Mouse (Mus musculus) myocyte (in vitro differentiated cells): ENCODE data around the gene Smarca4. TPM values are rescaled to one million over a fixed set of nuclear protein-coding genes. Genes with fewer than 3 reads are reported as not detected.

Experiments used
- H3K27me3 ChIP-seq: one replicate; pipeline ENCODE4 v1.6.1; 2011; ENCODE audit not compliant: control insufficient read depth, insufficient read depth, insufficient read length
- H3K36me3 ChIP-seq: one replicate; pipeline ENCODE4 v1.6.1; 2011; ENCODE audit not compliant: control insufficient read depth, insufficient read depth
- H3K4me2 ChIP-seq: one replicate; pipeline ENCODE4 v1.6.1; 2011; ENCODE audit warnings: low read depth, control low read depth
- H3K4me3 ChIP-seq: one replicate; pipeline ENCODE4 v1.5.1; 2011; ENCODE audit warnings: mild to moderate bottlenecking, control low read depth, moderate library complexity
- H3K79me2 ChIP-seq: one replicate; pipeline ENCODE4 v1.6.1; 2011; ENCODE audit not compliant: control insufficient read depth, insufficient read depth
- H3ac ChIP-seq: one replicate; pipeline ENCODE4 v1.6.1; 2011; ENCODE audit not compliant: control insufficient read depth, insufficient read length
- CEBPB ChIP-seq: IDR thresholded peaks from 2 replicates; pipeline ENCODE4 v1.6.1; 2011; ENCODE audit warnings: mild to moderate bottlenecking, moderate library complexity; ENCODE audit not compliant: poor library complexity, insufficient read depth, severe bottlenecking
- E2F4 ChIP-seq: IDR thresholded peaks from one replicate; pipeline ENCODE4 v1.6.1; 2011; ENCODE audit warnings: mild to moderate bottlenecking, control low read depth, moderate library complexity; ENCODE audit not compliant: insufficient read depth
- MAX ChIP-seq: IDR thresholded peaks from one replicate; pipeline ENCODE4 v1.6.1; 2011; ENCODE audit warnings: low read depth, mild to moderate bottlenecking, control low read depth
- MYOD1 ChIP-seq, 3 experiments: IDR thresholded peaks; one replicate each; pipeline ENCODE4 v1.6.1; 2011; ENCODE audit warnings: control low read depth in 2 of 3, low read depth in 2 of 3, mild to moderate bottlenecking in 2 of 3, moderate library complexity in 1 of 3; ENCODE audit not compliant: insufficient read length in 2 of 3, control insufficient read depth in 1 of 3
- MYOG ChIP-seq, 3 experiments: IDR thresholded peaks; one replicate each; pipeline ENCODE4 v1.6.1; 2011; ENCODE audit warnings: control low read depth in 2 of 3, low read depth in 2 of 3, mild to moderate bottlenecking in 2 of 3; ENCODE audit not compliant: insufficient read length in 2 of 3, control insufficient read depth in 1 of 3, insufficient read depth in 1 of 3
- POLR2A ChIP-seq: IDR thresholded peaks from one replicate; pipeline ENCODE4 v1.6.1; 2011; ENCODE audit warnings: low read depth, mild to moderate bottlenecking, control low read depth, moderate library complexity; ENCODE audit not compliant: insufficient read length
- POLR2AphosphoS2 ChIP-seq: IDR thresholded peaks from one replicate; pipeline ENCODE4 v1.6.1; 2011; ENCODE audit warnings: low read depth, control low read depth; ENCODE audit not compliant: insufficient read length
- REST ChIP-seq: IDR thresholded peaks from one replicate; pipeline ENCODE4 v1.6.1; 2011; ENCODE audit warnings: mild to moderate bottlenecking, control low read depth, moderate library complexity; ENCODE audit not compliant: insufficient read depth, insufficient read length
- SRF ChIP-seq: IDR thresholded peaks from one replicate; pipeline ENCODE4 v1.6.1; 2011; ENCODE audit warnings: low read depth; ENCODE audit not compliant: control insufficient read depth, insufficient read length
- TCF12 ChIP-seq: IDR thresholded peaks from one replicate; pipeline ENCODE4 v1.6.1; 2011; ENCODE audit warnings: mild to moderate bottlenecking, control low read depth; ENCODE audit not compliant: poor library complexity, insufficient read depth, severe bottlenecking
- TCF3 ChIP-seq: IDR thresholded peaks from one replicate; pipeline ENCODE4 v1.6.1; 2011; ENCODE audit warnings: low read depth, control low read depth; ENCODE audit not compliant: insufficient read length
- USF1 ChIP-seq: IDR thresholded peaks from one replicate; pipeline ENCODE4 v1.6.1; 2011; ENCODE audit warnings: low read depth, mild to moderate bottlenecking, control low read depth, moderate library complexity
- polyA plus RNA-seq: library from polyadenylated mRNA; unstranded; fragments of >200 nt; fragmentation: generic; extraction: Trizol; gene quantifications from one replicate; pipeline ENCODE4 v1.2.1, GENCODE M21; 2012; ENCODE audit warnings: missing spikeins

Gene Smarca4
- polyA plus RNA-seq, 1 experiment, result 68.0 TPM

DNA sequence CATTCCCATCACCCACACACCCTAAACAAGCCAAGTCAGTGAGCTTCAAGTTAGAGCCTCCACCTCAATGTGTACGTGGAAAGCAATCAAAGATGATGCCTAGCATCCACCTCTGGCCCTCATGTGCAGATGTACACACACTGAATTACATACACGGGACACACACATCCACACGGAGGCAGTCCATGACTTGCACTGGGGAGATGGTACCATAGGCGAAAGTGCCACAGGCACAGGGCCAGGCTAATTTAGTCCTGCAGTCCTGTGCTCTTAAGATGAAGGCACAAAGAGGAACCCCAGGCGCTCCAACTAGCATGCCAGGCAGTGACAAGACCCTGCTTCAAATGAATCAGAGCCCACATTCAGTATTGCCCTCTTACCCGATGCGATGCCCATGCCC, 87.5 kb downstream of the Smarca4 start:
- H3ac ChIP-seq, result no peak overlapping the region

DNA sequence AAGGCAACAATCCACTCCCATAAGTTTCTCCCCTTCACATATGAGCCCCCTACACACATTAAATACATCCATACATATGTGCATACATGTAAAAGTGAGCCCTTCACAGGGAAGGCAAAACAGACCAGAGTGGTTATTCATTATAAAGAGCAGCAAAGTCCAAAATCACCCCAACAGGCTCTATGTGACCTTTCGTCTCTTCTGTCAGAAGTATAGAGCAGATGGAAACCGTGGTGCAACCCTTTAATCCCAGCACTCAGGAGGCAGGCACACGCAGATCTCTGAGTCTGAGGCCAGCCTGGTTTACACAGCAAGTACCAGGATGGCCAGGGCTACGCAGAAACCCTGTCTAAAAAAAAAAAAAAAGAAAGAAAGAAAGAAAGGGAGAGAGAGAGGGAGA, 90.1 kb downstream of the Smarca4 start:
- Histone ChIP-seq H3K36me3 (peaks cover 16% of the 10 kb centered on the region), H3K4me3 (no peak overlapping the region), H3ac (no peak overlapping the region), H3K27me3 (no peaks in the 10 kb centered on the region), H3K79me2 (no peaks in the 10 kb centered on the region), H3K4me2 (no peak overlapping the region)
- TF ChIP-seq MYOG (IDR thresholded peaks at IDR 0.05; ENCODE audit: control insufficient read depth in 1 of 3, insufficient read depth in 1 of 3, insufficient read length in 2 of 3, low read depth in 2 of 3) (no peak), E2F4 (no peak), USF1 (no peak), MAX (no peak), TCF3 (no peak), POLR2A (no peak), SRF (no peak), TCF12 (no peak), MYOD1 (IDR thresholded peaks at IDR 0.05; ENCODE audit: control insufficient read depth in 1 of 3, insufficient read length in 2 of 3, low read depth in 2 of 3) (no peak), REST (no peak), POLR2AphosphoS2 (no peak), CEBPB (no peak)

More for the DNA sequence above, 87.5 kb downstream of the Smarca4 start:
- Histone ChIP-seq H3K4me3 (no peak overlapping the region), H3K27me3 (no peaks in the 10 kb centered on the region), H3K36me3 (peaks cover 25% of the 10 kb centered on the region), H3K79me2 (no peaks in the 10 kb centered on the region), H3K4me2 (no peak overlapping the region)
- TF ChIP-seq MAX (no peak), REST (no peak), POLR2A (no peak), SRF (no peak), MYOG (IDR thresholded peaks at IDR 0.05; ENCODE audit: control insufficient read depth in 1 of 3, insufficient read depth in 1 of 3, insufficient read length in 2 of 3, low read depth in 2 of 3) (no peak)

DNA sequence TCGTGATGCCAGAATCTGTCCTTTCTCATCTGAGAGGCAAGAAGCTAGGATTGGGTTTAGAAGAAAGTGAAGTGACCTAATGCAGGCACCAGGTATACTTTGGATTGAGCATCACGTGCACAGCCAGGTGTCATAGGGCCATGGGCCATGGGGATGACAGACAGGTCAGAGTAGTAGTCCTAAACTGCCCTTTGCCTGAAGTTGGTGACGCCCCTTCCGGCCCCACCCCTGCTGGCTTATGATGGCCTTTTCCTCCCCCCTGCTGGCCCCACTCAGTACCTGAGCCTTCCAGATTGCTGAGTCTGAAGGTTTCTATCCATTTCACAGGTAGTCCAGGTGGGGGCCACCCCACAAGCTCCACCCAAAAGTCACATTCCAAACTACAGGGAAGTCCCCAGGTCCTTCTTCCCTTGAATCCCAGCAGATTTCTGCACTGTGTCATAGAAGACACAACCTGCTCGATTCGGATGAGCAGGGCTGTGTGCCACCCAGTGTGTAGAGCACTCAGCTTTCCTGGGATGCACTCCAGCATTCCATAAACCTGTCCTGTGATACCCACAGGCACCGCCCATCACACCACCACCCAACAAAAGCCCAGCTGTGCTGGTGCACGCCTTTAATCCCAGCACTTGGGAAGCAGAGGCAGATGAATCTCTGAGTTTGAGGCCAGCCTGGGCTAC, 90.8 kb downstream of the Smarca4 start:
- TF ChIP-seq USF1 (no peak), MYOG (IDR thresholded peaks at IDR 0.05; ENCODE audit: control insufficient read depth in 1 of 3, insufficient read depth in 1 of 3, insufficient read length in 2 of 3, low read depth in 2 of 3) (no peak), E2F4 (no peak), MAX (no peak), POLR2A (no peak), REST (no peak), TCF3 (no peak), TCF12 (no peak), MYOD1 (IDR thresholded peaks at IDR 0.05; ENCODE audit: control insufficient read depth in 1 of 3, insufficient read length in 2 of 3, low read depth in 2 of 3) (no peak), SRF (no peak), POLR2AphosphoS2 (no peak), CEBPB (no peak)
- Histone ChIP-seq H3ac (no peak overlapping the region), H3K4me3 (no peak overlapping the region), H3K4me2 (no peak overlapping the region), H3K36me3 (peaks cover 13% of the 10 kb centered on the region), H3K79me2 (no peaks in the 10 kb centered on the region), H3K27me3 (no peaks in the 10 kb centered on the region)

DNA sequence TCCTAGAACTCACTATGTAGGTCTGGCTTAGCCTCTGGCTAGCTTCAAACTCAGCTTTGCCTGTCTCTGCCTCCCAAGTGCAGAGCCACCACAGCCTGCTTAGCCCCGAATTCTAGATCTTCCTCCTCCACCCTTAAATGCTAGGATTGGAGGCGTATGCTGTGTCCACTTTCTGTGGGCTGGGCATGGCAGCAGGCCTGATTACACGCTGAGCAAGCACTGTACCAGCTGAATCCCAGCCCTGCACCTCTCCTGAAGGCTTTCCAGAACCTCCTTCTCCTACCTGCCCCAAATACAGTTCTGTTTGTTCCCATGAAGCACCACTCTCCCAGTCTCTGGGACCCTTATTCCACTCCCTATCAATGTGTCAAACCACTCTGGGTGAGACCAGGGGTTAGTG, 93.4 kb downstream of the Smarca4 start:
- Histone ChIP-seq H3K27me3 (no peaks in the 10 kb centered on the region), H3K4me2 (no peak overlapping the region)
- no peak for TF ChIP-seq MYOD1 (IDR thresholded peaks at IDR 0.05; ENCODE audit: control insufficient read depth in 1 of 3, insufficient read length in 2 of 3, low read depth in 2 of 3)
- TF ChIP-seq MAX, result no peak
- no peak for TF ChIP-seq REST
- no peak for TF ChIP-seq SRF
- TF ChIP-seq CEBPB, result no peak
- TF ChIP-seq TCF3, result no peak
- no peak for TF ChIP-seq USF1
- TF ChIP-seq MYOG (IDR thresholded peaks at IDR 0.05; ENCODE audit: control insufficient read depth in 1 of 3, insufficient read depth in 1 of 3, insufficient read length in 2 of 3, low read depth in 2 of 3), result no peak
- no peak for TF ChIP-seq POLR2A
- TF ChIP-seq E2F4, result no peak
- TF ChIP-seq POLR2AphosphoS2, result no peak
- TF ChIP-seq TCF12, result no peak

DNA sequence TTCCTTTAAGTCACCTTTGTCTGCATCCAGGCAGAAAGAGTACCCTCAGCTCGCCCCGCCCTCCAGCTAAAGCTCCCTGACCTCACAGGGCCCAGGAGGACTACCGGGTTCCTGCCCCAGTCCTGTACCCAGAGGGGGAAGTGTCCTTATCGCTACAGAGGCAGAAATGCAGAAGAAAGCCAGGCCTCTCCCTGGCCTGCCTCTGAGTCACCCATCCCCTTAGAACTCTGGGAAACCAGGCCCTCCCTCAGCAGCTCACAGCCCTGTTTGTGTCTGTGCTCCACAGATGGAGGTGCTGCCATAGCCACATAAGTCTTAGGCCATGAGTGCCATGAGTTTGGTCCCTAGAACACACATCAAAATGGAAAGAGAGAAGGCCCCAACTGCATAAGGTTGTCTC, 99.3 kb downstream of the Smarca4 start:
- peaks cover 4% of the 10 kb centered on the region for H3K36me3 ChIP-seq
- no peak for TF ChIP-seq TCF3
- TF ChIP-seq POLR2AphosphoS2, result no peak
- TF ChIP-seq MYOG (IDR thresholded peaks at IDR 0.05; ENCODE audit: control insufficient read depth in 1 of 3, insufficient read depth in 1 of 3, insufficient read length in 2 of 3, low read depth in 2 of 3), result no peak
- no peak for TF ChIP-seq REST
- no peak for TF ChIP-seq USF1
- TF ChIP-seq POLR2A, result no peak
- no peak for TF ChIP-seq MAX
- TF ChIP-seq TCF12, result no peak
- no peak for TF ChIP-seq E2F4
- TF ChIP-seq SRF, result no peak
- TF ChIP-seq MYOD1 (IDR thresholded peaks at IDR 0.05; ENCODE audit: control insufficient read depth in 1 of 3, insufficient read length in 2 of 3, low read depth in 2 of 3), result no peak
- no peak for TF ChIP-seq CEBPB
- H3ac ChIP-seq, result no peak overlapping the region
- no peak overlapping the region for H3K4me2 ChIP-seq
- no peaks in the 10 kb centered on the region for H3K27me3 ChIP-seq
- no peaks in the 10 kb centered on the region for H3K79me2 ChIP-seq
- H3K4me3 ChIP-seq, result no peak overlapping the region

More for the DNA sequence above, 93.4 kb downstream of the Smarca4 start:
- Histone ChIP-seq H3K4me3 (no peak overlapping the region), H3K36me3 (peaks cover 4% of the 10 kb centered on the region), H3K79me2 (no peaks in the 10 kb centered on the region), H3ac (no peak overlapping the region)
